Mouse (Mus musculus) gonadal fat pad, adult 2 months (tissue): ENCODE results near the gene Ccdc167. TPM values are rescaled to one million over a fixed set of nuclear protein-coding genes. Genes with fewer than 3 reads are reported as not detected.

ENCODE experiments used
- polyA plus RNA-seq: library from polyadenylated mRNA; depleted of rRNA; stranded (reverse); fragments of >200 nt; gene quantifications from 2 replicates; pipeline ENCODE4 v1.2.3, GENCODE M21; 2012; rRNA removed

The Ccdc167 gene
- polyA plus RNA-seq, 1 experiment = 8.0 TPM

Other genes with a start within 250 kb of the Ccdc167 start
- gene Pim1, start 226.3 kb downstream of the Ccdc167 start, polyA plus RNA-seq = 9.5 and 10.9 TPM in 2 replicates
- not detected in 2 replicates for gene Gm17657, start 167.4 kb downstream of the Ccdc167 start, polyA plus RNA-seq
- 14.0 and 16.4 TPM in 2 replicates for gene Tbc1d22b, start 167.3 kb downstream of the Ccdc167 start, polyA plus RNA-seq
- 0.81 and 1.6 TPM in 2 replicates for gene Tmem217, start 164.7 kb downstream of the Ccdc167 start, polyA plus RNA-seq
- 23.1 and 23.2 TPM in 2 replicates for gene Rnf8, start 102.3 kb downstream of the Ccdc167 start, polyA plus RNA-seq
- 0.99 and 1.8 TPM in 2 replicates for gene Gm28043, start 102.2 kb downstream of the Ccdc167 start, polyA plus RNA-seq
- gene Cmtr1, start 56.4 kb downstream of the Ccdc167 start, polyA plus RNA-seq = 25.3 and 29.9 TPM in 2 replicates